Mouse (Mus musculus) embryonic facial prominence, embryonic 11.5 days (tissue): ENCODE results near the gene Rhod. TPM values are rescaled to one million over a fixed set of nuclear protein-coding genes. Genes with fewer than 3 reads are reported as not detected.
"Not testable (repeated sequence)": the region's sequence is repeated elsewhere in the genome, so short reads cannot be mapped to it uniquely, and the experiment has no call there.

Source experiments
- ATAC-seq: fragments of 200-750 bp; cut with Nextera tagmentation; replicated peaks from 2 replicates; pipeline ENCODE4 v1.8.0; 2017; ENCODE audit warnings: low read depth; ENCODE audit not compliant: insufficient number of reproducible peaks, low FRiP score, low TSS enrichment
- DNase-seq: peaks from one replicate; pipeline ENCODE4 v3.0.0-alpha.2; 2015; ENCODE audit warnings: low spot score
- H3K27ac ChIP-seq: fragments of 300-500 bp; sonication (generic); replicated peaks from 2 replicates; pipeline ENCODE4 v1.5.1; 2014; ENCODE audit warnings: mild to moderate bottlenecking, low read depth, low read length, control low read depth
- H3K27me3 ChIP-seq: fragments of 300-500 bp; sonication (generic); 2 replicates; pipeline ENCODE4 v1.6.1; 2014; ENCODE audit warnings: mild to moderate bottlenecking, low read length, moderate library complexity, mixed read lengths; ENCODE audit not compliant: control insufficient read depth, insufficient read depth
- H3K36me3 ChIP-seq: fragments of 300-500 bp; sonication (generic); replicated peaks from 2 replicates; pipeline ENCODE4 v1.6.1; 2014; ENCODE audit warnings: low read depth, mild to moderate bottlenecking, low read length, moderate library complexity, mixed read lengths; ENCODE audit not compliant: control insufficient read depth, insufficient read depth
- H3K4me1 ChIP-seq: fragments of 300-500 bp; sonication (generic); 2 replicates; pipeline ENCODE4 v1.6.1; 2014; ENCODE audit warnings: low read length, mixed read lengths; ENCODE audit not compliant: control insufficient read depth, insufficient read depth
- H3K4me2 ChIP-seq: fragments of 300-500 bp; sonication (generic); 2 replicates; pipeline ENCODE4 v1.6.1; 2014; ENCODE audit warnings: low read depth, mild to moderate bottlenecking, control low read depth, low read length, moderate library complexity
- H3K4me3 ChIP-seq: fragments of 300-500 bp; sonication (generic); 2 replicates; pipeline ENCODE4 v1.5.1; 2014; ENCODE audit warnings: low read depth, low read length, control low read depth
- H3K9ac ChIP-seq: fragments of 300-500 bp; sonication (generic); replicated peaks from 2 replicates; pipeline ENCODE4 v1.6.1; 2014; ENCODE audit warnings: mild to moderate bottlenecking, control low read depth, low read length
- H3K9me3 ChIP-seq: fragments of 300-500 bp; sonication (generic); replicated peaks from 2 replicates; pipeline ENCODE4 v1.6.1; 2016; ENCODE audit warnings: mild to moderate bottlenecking, low read length, inconsistent platforms, mixed read lengths; ENCODE audit not compliant: control insufficient read depth
- WGBS: fragments of 180-500 bp; shearing (Covaris S2); extraction: QIAGEN DNeasy Blood & Tissue Kit; methylation state at CpG from one replicate; pipeline ENCODE4 v1.1.7; 2014; 5-methylcytosine and 5-hydroxymethylcytosine counted together
- polyA plus RNA-seq: library from polyadenylated mRNA; unstranded; fragments of >200 nt; fragmentation: Nextera tagmentation; extraction: Ambion mirVana; gene quantifications from 2 replicates; pipeline ENCODE4 v1.2.1, GENCODE M21; 2014

Gene Rhod
- polyA plus RNA-seq, 1 experiment from 2014 or later = 39.8 TPM

- ATAC-seq = no peak
- H3K9me3 ChIP-seq = no peaks in the 10 kb centered on the region
- H3K9ac ChIP-seq = no peak overlapping the region
- H3K4me1 ChIP-seq = no peaks in the 10 kb centered on the region
- H3K27ac ChIP-seq = no peak overlapping the region
- H3K27me3 ChIP-seq = no peaks in the 10 kb centered on the region
- DNase-seq = no peak
- H3K36me3 ChIP-seq = no peaks in the 10 kb centered on the region
- H3K4me2 ChIP-seq = no peak overlapping the region
- H3K4me3 ChIP-seq = no peak overlapping the region
These were observed 55.9 kb downstream of the Rhod start for GRCm38 (mm10) chr19:4383306-4383705.

- not testable (repeated sequence) for ATAC-seq
These were observed 56.9 kb downstream of the Rhod start for GRCm38 (mm10) chr19:4382303-4382702.

More at GRCm38 (mm10) chr19:4382303-4382702, 56.9 kb downstream of the Rhod start:
- H3K27ac ChIP-seq, H3K36me3 ChIP-seq, H3K4me3 ChIP-seq, DNase-seq, H3K9me3 ChIP-seq, H3K4me2 ChIP-seq, H3K27me3 ChIP-seq, H3K4me1 ChIP-seq, H3K9ac ChIP-seq: not testable (repeated sequence)
- 94% methylated on average over 1 of the region's 1 CpGs for WGBS

Other genes starting within 250 kb of the Rhod start
- 0.96 and 1.4 TPM in 2 replicates for gene Tbc1d10c, start 248.1 kb downstream of the Rhod start, polyA plus RNA-seq
- gene Ppp1ca, start 247.4 kb downstream of the Rhod start, polyA plus RNA-seq = 955 and 1,002 TPM in 2 replicates
- 46.8 and 49.5 TPM in 2 replicates for gene Rad9a, start 237.8 kb downstream of the Rhod start, polyA plus RNA-seq
- 4.6 and 5.0 TPM in 2 replicates for gene Clcf1, start 225.2 kb downstream of the Rhod start, polyA plus RNA-seq
- gene AC109138.7, start 225.1 kb downstream of the Rhod start, polyA plus RNA-seq = not detected in 2 replicates
- 12.7 and 13.0 TPM in 2 replicates for gene Pold4, start 207.5 kb downstream of the Rhod start, polyA plus RNA-seq
- 2.7 and 4.8 TPM in 2 replicates for gene Ssh3, start 170.3 kb downstream of the Rhod start, polyA plus RNA-seq
- 5.6 and 6.4 TPM in 2 replicates for gene Ankrd13d, start 156.3 kb downstream of the Rhod start, polyA plus RNA-seq
- gene Grk2, start 133.2 kb downstream of the Rhod start, polyA plus RNA-seq = 13.5 and 18.9 TPM in 2 replicates
- 43.5 and 48.3 TPM in 2 replicates for gene Kdm2a, start 41.1 kb downstream of the Rhod start, polyA plus RNA-seq
- gene Syt12, start 38.0 kb upstream of the Rhod start, polyA plus RNA-seq = 1.2 and 1.9 TPM in 2 replicates
- not detected in 2 replicates for gene 2010003K11Rik, start 59.2 kb upstream of the Rhod start, polyA plus RNA-seq
- gene Pcx, start 71.0 kb upstream of the Rhod start, polyA plus RNA-seq = 15.4 and 19.2 TPM in 2 replicates
- gene Lrfn4, start 176.2 kb upstream of the Rhod start, polyA plus RNA-seq = 8.6 and 9.5 TPM in 2 replicates
- 60.4 and 68.5 TPM in 2 replicates for gene Rce1, start 186.2 kb upstream of the Rhod start, polyA plus RNA-seq